Mouse (Mus musculus) frontal cortex, postnatal 10 days (tissue): Measurements from ENCODE around the gene Cavin4.
A peak's percentile ranks its signal among the peaks of the same experiment; 100 is the strongest.
"Not testable (repeated sequence)": the region's sequence is repeated elsewhere in the genome, so short reads cannot be mapped to it uniquely, and the experiment has no call there.

Experiments used
- DNase-seq, 2 experiments: peaks; one replicate each; pipeline ENCODE4 v3.0.0; 2022; ENCODE audit warnings: low spot score in 2 of 2, mixed read lengths in 1 of 2

Cavin4 gene

DNA sequence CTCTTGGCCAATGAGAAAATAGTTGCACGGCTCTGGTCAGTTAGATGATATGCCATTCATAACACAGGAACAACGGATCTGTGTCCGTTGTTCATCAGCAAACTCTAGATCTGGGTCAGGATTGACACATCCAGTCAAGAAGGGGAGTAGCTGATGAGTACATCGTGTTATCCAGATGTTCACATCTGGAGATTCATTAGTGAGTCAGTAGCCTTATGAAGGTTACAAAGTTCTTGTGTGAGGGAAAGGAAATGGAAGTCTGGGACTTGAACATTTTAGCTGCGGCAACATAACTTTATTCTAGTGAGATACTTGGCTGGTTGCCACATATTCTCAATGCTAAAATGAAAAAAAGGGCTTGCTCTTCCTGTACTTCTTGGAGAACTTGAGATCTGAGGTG lies 9.6 kb downstream of the Cavin4 start:
- no peak for DNase-seq

DNA sequence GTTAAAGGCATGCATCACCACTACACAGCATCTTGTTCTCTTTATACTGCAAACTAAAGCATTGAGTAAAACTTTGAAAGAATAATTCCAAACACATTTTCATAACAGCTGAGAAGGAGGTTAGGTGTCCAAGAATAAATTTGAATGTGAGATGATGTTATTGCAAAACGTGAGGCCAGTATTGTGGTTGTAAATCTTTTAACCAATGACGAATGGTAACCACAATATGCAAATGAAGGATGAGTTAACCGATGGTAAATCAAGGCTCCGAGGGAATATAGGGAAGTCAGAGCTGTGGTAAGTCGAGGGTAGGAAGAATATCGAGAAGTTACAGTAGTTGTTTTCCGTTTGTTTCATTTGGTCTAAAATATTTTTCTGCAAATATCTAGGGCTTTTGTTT lies 11.1 kb downstream of the Cavin4 start:
- DNase-seq = no peak

DNA sequence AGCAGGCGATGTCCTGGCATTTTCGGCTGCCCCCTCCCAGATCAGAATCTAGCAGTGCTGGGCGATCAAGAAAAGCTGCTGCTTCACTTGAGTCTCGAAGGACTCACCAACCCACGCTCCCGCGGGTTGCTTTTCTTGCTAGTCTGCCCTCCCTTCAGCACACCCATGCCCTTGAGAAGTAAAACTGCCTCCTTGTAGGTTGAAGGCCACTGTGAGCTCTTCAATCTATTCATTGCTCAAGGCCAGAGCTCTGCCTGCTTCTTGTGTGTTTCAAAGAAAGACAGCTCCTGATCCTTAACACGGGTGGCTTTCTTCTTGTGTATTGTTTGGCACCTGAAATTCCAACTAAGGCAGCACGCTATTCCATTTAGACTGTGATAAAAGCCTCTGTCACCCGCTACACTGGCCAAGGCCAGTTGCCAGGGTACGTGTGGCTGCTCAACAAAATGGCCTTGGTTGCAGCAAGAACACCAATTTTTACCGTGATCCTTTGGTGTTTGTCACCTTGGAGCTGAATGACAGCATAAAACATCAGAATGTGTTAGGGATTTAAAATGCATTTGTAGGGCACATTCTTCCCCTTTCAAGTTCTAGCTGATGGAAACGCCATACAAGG lies 13.4 kb downstream of the Cavin4 start:
- DNase-seq = no peak

DNA sequence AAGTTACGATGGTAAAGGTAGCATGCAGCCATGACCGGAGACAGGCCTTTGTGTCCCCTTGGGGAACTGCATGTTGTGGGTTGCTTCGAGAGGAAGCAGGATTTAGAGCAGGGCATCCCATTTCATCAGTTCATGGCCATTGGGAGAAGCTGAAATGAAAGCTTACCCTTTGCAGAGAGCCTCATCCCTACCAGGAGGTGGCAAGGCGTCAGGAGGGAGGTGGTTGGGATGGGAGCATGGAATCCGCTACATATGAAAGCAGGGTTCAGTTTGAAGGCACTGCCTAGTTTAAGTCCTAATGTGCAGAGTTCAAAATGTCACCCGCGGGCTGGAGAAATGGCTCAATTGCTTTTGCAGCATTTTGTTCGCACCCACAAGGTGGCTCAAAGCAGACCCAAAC lies 14.0 kb downstream of the Cavin4 start:
- DNase-seq = no peak

DNA sequence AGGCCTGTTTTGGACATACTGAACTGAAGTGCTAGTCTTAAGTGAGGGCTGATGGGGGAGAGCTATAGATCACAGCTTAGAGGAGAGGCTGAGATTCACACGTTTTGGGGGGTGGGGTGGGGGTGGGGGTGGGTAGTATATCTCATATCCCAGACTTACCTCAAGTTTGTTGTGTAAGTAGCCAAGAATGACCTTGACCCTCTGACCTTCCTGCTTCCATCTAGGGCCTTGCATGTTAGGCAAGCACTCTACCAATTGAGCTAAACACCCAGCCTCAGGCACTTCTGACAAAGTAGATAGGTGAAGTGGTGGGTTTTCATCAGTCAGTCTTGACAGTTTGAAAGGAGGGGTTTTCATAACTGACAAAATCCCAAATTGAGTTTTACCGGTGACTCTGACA lies 14.5 kb downstream of the Cavin4 start:
- no peak for DNase-seq

DNA sequence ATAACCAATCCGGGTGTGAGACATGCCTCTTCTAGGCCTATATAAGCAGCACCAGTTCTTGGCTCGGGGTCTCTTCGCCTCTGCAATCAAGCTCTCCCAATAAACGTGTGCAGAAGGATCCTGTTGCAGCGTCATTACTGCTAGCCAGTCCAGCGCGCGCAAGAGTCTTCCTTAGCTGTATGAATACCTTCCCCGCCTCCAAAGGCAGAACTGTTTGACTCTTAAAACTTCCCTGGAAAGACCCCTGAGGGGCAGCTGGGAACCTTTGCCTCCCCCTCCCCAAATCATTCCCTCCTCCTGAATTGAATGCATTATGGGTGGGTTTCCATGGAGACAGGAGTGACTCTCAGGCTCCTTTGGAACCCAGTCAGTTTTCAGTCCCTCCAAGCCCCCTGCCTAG lies 15.5 kb downstream of the Cavin4 start:
- no peak for DNase-seq

DNA sequence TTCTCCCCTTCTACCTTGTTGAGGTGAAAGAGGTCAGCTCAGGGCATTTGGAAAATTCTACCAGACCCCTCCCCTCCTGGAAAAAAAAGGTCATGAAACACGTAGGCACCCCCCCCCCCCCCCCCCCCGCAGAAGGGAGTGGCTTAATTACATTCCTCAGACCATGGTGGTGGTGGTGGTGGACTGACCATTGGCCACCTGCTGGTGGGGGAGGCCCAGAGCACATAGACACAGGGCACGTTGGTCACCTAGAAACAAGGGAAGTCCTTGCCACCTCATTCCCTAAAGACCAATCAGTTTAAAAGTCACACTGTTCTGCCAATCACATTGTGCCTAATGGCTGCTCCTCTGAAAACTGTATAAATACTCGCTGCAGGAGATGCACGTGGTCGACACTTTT lies 16.4 kb downstream of the Cavin4 start:
- not testable (repeated sequence) for DNase-seq

DNA sequence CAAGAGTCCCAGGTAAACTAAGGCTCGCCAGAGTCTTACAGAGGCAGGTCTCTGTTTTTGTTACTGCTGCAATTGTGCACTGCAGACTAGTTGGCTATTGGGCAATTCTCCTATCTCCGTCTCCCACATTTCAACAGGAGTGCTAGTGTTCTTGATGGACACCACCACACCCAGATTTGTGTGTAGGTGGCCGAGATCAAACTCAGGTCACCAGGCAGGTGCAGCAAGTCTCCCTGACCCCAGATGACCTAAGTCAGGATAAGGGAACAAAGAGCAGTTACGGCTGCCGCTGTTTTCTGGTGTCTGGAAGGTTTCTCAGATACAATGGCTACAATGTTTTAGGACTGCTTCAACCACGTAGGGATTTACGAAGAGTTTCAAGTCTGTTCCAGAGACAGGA lies 16.9 kb downstream of the Cavin4 start:
- no peak for DNase-seq

DNA sequence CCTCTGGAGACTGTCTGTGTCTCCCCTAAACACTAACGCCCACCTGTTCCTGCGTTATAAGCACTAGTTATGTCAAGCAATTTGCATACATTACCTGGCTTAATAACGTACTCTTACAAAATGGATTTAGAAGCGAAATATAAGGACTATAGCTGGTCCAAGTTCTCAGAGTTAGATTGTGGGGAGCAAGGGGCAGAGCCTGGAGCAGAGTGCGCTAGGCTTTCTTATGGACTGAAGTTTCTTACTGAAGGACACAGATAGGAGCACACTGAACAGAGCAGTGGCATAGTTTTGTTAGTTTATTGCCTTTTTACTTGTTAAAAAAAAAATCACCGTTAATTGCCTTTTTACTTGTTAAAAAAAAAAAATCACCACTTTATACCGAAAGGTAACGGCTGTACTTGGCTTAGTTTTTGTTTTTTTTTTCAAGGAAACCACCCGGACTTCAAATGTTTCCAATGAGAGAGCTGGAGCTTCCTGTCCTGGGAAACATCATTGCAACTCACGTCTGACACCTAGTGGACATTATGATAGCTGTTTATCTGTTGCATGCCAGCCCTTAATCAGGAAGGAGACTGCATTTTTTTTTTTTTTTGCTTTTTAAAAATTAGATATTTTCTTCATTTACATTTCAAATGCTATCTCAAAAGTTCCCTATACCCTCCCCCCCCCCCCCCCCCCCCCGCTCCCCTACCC lies 17.5 kb downstream of the Cavin4 start:
- no peak for DNase-seq

DNA sequence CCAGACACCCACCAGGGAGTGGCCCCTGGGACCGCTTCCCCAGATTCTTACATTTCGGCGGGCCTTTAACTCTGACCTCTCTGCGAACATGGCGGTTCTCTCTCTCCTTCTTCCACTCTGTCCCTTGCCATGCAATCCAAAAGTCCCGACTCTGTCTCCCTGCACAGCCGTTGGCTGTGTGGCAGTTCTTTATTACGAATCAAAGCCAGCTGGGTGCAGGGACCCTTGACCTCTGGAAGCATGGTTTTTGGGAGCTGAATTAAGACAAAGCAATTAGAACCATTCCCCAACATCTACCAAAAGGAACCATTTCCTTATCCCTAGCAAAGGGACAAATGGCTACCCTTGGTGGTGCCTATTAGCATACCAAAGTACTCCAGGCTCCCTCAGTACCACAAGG lies 19.8 kb downstream of the Cavin4 start:
- DNase-seq = no peak

DNA sequence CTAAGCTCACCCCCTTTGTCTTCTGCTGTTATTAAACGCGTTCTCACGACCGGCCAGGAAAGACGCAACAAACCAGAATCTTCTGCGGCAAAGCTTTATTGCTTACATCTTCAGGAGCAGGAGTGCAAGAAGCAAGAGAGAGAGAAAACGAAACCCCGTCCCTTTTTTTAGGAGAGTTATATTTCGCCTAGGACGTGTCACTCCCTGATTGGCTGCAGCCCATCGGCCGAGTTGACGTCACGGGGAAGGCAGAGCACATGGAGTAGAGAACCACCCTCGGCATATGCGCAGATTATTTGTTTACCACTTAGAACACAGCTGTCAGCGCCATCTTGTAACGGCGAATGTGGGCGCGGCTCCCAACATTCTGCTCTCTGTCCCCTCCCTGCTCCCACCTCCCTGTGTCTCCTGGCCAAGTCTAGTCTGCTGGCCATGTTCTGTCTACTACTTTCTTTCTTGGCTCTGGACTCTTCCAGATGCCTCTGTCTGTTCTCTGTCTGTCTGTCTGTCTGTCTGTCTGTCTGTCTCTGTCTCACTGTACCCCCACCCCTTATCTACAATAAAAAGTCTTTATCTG lies 20.4 kb downstream of the Cavin4 start:
- DNase-seq = not testable (repeated sequence)

DNA sequence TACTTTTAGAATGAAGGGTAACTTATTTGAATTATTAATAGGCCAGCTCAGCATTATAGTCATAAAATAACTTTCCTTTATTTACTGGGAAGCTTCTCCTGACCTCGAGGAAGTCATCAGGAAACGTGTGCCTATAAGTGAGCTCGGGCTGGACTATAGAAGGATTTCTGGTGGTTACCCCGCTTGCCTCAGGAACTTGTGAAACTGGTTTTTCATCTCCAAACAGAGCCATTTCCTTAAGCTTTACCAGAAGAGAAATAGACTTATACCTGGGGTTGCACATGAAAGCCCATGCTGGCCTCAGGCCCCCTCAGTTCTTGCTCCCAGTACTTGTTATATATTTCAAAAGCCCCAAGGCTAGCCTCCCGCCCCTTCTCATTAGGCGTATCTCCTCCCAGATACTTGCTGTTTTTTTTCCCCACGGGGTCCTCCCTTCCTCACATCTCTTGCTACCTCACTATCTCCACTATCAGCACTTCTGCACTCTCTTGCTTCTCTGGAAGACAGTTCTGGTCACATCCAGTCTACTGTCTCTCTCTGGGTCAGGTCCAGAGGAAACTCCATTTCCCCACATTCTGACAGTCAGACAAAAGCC lies 21.4 kb downstream of the Cavin4 start:
- DNase-seq = no peak

DNA sequence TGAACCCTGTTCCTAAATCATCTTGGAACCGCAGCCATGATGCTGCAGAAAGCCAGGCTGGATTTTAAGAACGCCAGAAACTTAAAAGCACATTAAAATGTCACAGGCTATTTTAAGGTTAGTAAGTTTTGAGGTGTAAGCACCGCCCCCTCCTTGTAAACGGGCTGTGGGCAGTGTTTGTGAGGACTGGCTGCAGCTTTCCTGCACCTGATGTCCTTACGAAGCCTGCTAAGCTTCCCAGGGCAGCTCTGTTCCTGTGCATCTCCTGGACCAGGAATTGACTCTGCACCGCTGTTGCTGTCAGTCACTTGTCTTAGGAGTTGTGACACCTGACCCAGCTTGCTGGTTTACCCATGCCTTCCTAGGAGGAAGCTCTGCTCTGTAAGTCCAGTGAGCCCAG lies 24.8 kb downstream of the Cavin4 start:
- DNase-seq = no peak

DNA sequence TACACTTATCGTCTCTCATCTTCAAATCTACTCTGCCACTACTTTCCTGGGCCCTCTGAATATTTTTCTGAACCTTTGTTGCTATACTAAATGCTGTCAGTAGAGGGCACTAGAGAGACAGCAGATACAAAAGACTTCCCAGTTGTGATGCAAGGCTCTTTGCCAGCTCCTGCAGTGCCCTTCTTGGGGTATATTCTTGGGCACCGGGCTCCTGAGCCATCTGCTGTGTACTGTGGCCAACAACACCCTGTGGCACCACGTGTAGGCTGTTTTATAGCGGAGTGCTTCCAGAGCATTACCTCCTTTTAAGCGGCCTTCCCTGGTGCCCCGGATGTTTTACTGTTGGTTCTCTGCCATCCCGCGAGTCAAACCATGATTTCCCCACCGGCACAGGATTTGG lies 27.3 kb downstream of the Cavin4 start:
- DNase-seq = peak; percentile 45 to 75

DNA sequence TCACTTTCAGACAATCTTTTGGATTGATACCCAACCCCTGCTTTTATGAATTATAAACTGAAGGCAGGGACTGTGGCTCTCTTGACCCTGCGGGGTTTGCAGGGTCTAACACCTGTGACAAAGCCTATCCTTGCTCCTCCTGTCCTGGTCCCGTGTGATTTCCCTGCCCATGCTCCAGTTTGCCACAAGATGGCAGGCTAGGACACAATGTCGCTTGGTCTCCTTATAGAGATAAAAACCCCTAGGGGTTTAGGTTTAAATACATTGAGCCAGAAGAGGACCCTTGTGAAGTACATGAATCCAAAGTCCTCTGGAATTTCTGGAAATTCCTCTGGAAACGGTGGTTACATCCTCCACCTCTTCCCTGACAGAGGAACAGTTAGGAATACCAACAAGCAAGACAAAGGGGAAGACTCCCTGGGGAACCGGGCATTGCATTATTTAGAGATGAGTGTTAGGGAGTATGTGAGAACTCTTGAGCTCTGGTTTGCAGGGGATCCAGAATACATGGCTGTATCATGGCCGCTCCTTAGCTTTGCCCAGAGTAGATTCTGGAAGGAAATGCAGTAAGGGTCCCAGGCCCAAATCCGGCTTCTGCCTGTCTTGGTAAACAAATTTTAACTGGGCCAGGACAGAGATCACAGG lies 28.6 kb downstream of the Cavin4 start:
- DNase-seq = peak in 1 of 2 experiments; percentile 64

DNA sequence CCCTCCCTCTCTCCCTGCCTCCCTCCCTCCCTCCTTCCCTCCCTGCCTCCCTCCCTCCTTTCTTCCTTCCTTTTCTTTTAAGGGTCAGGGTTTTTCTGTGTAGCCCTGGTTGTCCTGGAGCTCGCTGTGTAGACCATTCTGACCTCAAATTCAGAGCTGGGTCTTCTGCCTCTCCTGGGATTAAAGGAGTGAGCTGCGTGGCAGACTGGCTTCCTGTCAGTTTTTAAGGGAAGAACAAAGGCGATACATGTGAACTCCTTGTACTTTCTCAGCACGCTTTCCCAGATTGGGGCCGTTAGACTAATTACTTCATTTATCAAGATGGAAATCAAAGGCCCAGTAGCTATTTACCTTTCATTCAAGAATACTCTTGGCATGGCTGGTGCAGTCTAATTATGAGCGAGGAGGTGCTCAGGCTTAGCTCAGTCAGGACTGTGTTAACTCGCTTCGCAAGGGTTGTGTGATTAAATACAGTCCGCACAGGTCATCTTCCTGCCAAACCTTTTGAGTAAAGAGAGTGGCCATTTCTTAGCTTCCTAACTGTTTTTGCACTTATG lies 29.5 kb downstream of the Cavin4 start:
- no peak for DNase-seq

DNA sequence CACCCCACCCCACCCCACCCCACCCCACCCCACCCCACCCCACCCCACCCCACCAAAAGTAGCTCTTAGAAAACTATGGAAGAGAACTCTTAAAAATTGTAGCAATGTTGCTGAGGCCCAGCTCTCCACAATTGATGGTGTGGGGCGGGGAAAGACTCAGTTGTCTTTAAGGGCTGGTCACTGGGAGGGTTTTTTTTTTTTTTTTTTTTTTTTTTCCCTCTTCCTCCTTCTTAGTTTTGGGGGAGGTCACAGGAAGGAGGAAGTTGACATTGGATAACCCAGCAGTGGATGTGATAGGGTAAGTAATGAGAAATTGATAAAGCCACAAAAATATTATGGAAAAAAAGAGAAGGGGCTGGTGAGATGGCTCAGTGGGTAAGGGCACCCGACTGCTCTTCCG lies 33.4 kb downstream of the Cavin4 start:
- DNase-seq = no peak

DNA sequence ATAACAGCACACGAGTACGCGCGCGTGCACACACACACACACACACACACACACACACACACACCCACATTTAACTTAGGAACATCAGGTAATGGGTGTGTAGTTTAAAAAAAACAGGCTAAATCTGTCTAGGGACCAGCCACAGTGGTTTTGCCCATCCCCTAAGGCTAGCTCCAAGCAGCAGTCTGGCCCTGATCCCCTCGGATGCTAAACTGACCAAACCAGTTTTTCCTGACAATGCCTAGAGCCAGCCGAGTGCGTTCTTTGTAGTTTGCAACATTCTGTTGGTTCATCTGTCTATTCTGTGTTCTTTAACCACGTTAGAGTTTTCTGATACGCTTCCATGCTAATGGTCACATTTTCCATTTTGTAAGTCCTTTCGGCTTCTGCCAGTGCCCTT lies 34.0 kb downstream of the Cavin4 start:
- DNase-seq = no peak

DNA sequence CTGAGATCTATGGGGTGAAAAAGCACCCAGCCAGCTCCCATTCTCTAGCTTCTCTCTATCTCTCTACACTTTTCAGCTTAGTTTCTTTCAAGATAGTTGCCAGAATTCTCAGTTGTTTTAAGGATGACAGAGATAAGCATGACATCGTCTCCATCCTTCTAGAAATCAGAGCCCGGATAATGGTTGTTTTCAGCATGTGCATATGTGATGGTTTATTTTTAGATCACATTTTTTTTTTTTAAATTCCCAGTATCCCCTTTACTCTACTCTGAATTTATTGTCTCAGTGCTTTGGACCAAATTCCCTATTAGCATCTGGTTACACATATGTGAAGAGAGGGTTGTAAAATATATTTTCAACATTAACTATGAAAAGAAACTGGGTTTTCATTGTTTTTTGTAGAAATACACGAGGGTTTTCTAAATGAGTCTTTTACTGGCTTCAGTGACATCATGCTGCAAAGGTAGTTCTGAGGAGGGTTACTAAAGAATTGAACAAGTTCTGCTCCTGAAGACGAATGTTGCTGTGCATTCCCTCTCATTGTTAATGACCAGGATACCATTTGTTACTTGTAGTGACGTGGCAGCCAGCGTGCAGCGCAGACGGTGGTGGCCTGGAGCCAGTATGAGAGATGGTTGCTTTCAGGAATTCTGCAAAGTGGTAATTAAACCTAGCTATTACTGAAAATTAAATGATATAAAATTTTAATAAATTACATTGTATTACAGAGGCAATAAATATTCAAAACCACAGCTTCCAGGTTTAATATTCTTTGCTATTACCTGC lies 52.7 kb downstream of the Cavin4 start:
- DNase-seq = no peak

DNA sequence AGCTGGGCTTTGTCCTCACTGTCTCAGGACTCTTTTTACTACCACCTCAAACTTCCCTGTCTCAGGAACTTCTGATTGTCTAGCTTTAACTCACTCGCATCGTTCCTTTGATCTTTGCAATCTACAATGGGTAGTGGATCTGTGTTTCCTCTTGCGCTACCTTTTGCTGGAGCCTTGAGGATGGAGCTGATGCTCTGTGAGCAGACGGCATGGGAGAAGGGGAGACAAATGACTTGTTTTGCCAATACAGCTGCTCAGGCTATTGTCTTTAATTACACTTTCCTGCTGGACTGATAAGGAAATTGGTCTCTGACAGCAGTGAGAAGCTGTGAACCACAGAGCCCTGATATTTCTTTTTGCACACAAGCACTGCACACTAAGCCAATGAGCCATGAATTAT lies 53.5 kb downstream of the Cavin4 start:
- no peak for DNase-seq
